Mouse (Mus musculus) midbrain, embryonic 12.5 days (tissue): Measurements from ENCODE around the gene Gcsh. TPM values are rescaled to one million over a fixed set of nuclear protein-coding genes. Genes with fewer than 3 reads are reported as not detected.
A peak's percentile ranks its signal among the peaks of the same experiment; 100 is the strongest.

Source experiments
- ATAC-seq: fragments of 200-750 bp; cut with Nextera tagmentation; 2 replicates; pipeline ENCODE4 v1.8.0; 2017; ENCODE audit warnings: low read depth, moderate TSS enrichment, moderate library complexity; ENCODE audit not compliant: low FRiP score
- H3K27ac ChIP-seq: fragments of 300-500 bp; sonication (generic); replicated peaks from 2 replicates; pipeline ENCODE4 v1.5.1; 2016; ENCODE audit warnings: mild to moderate bottlenecking
- H3K27me3 ChIP-seq: fragments of 300-500 bp; sonication (generic); 2 replicates; pipeline ENCODE4 v1.6.1; 2016; ENCODE audit warnings: mild to moderate bottlenecking
- H3K36me3 ChIP-seq: fragments of 300-500 bp; sonication (generic); 2 replicates; pipeline ENCODE4 v1.6.1; 2016
- H3K4me1 ChIP-seq: fragments of 300-500 bp; sonication (generic); 2 replicates; pipeline ENCODE4 v1.6.1; 2016
- H3K4me2 ChIP-seq: fragments of 300-500 bp; sonication (generic); replicated peaks from 2 replicates; pipeline ENCODE4 v1.6.1; 2016; ENCODE audit warnings: mild to moderate bottlenecking, moderate library complexity
- H3K4me3 ChIP-seq: fragments of 300-500 bp; sonication (generic); 2 replicates; pipeline ENCODE4 v1.5.1; 2016; ENCODE audit warnings: mild to moderate bottlenecking
- H3K9ac ChIP-seq: fragments of 300-500 bp; sonication (generic); replicated peaks from 2 replicates; pipeline ENCODE4 v1.6.1; 2016; ENCODE audit warnings: mild to moderate bottlenecking, moderate library complexity
- H3K9me3 ChIP-seq: fragments of 300-500 bp; sonication (generic); 2 replicates; pipeline ENCODE4 v1.6.1; 2016; ENCODE audit warnings: mild to moderate bottlenecking
- WGBS: fragments of 180-500 bp; shearing (Covaris S2); methylation state at CpG from one replicate; pipeline ENCODE4 v1.1.7; 2016; 5-methylcytosine and 5-hydroxymethylcytosine counted together
- polyA plus RNA-seq: library from polyadenylated mRNA; unstranded; fragments of >200 nt; fragmentation: Nextera tagmentation; extraction: Ambion mirVana; gene quantifications from 2 replicates; pipeline ENCODE4 v1.2.1, GENCODE M21; 2016

The Gcsh gene
- polyA plus RNA-seq, 1 experiment from 2014 or later: 115 TPM

DNA sequence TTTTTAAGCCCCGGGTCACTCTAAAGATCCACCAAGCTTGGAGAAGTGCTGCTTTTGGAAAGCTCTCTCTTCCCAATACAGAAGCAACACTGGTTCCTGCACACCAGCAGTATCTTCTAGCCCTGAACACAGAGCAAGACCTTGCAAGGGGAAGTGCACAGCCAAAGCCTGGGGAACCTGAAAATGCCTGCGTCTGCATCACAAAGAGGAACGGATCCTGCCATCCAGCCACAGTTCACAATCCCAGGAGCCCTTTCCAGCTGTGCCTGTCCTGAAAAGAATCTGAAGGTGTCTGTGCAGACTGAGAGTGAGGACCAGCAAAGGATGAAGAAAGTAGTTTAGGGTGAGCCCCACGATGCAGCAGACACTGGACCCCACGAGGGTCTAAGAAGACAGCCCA is 18.3 kb downstream of the Gcsh start:
- no peak overlapping the region for H3K27ac ChIP-seq
- ATAC-seq: no peak
- WGBS: 31% methylated on average over 5 of the region's 5 CpGs
- H3K4me2 ChIP-seq: no peak overlapping the region
- no peaks in the 10 kb centered on the region for H3K9me3 ChIP-seq
- H3K4me1 ChIP-seq: peaks cover 5% of the 10 kb centered on the region; the same call in 1 of the 2 replicates
- 0 out of 2 replicates have a peak, but pooled peaks cover 4% of the 10 kb centered on the region for H3K36me3 ChIP-seq
- no peak overlapping the region for H3K9ac ChIP-seq
- H3K4me3 ChIP-seq: no peak overlapping the region
- no peaks in the 10 kb centered on the region for H3K27me3 ChIP-seq

DNA sequence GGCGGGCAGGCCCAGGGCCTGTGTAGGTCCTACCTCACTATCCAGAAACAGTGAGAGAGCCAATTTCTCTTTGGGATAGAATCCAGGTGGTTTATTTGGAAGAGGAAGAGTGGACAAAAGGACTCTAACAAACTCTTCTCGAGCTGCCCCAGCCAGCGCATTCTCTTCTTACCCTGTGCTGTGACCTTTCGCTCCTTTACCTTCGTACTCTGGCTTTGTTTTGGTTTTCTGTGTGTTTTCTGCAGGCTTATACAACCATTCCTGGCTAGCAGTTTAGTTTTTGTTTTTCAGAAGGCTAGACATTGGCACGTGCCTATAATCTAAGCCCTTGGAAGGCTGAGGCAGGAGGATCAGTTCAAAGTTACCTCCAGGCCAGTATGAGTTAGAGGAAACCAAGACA is 23.8 kb downstream of the Gcsh start:
- WGBS: 82% methylated on average over 6 of the region's 6 CpGs
- no peak overlapping the region for H3K4me2 ChIP-seq

DNA sequence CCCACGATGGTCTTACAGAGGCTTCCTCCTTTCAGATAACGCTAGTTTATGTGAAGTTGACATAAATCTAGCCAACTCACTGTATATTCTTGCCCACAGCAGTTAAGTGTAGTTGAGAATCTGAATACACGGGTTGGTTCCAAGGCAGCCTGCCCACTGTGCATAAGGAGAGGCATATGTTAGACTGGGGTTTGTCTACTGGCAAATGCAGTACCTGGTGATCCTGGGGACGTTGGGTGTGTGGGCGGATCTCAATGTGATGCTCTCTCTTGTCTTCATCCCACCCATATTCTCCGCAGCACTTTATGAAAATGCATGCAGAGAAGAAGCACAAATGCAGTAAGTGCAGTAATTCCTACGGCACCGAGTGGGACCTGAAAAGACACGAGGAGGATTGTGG is 38.9 kb downstream of the Gcsh start:
- no peak for ATAC-seq
- WGBS: 96% methylated on average over 9 of the region's 9 CpGs

More for the DNA sequence above, 23.8 kb downstream of the Gcsh start:
- H3K36me3 ChIP-seq: 0 out of 2 replicates have a peak, but pooled peaks cover 4% of the 10 kb centered on the region
- H3K27ac ChIP-seq: no peak overlapping the region
- H3K9ac ChIP-seq: no peak overlapping the region
- no peaks in the 10 kb centered on the region for H3K4me1 ChIP-seq
- H3K4me3 ChIP-seq: no peak overlapping the region
- H3K27me3 ChIP-seq: no peaks in the 10 kb centered on the region
- H3K9me3 ChIP-seq: no peaks in the 10 kb centered on the region
- no peak for ATAC-seq

DNA sequence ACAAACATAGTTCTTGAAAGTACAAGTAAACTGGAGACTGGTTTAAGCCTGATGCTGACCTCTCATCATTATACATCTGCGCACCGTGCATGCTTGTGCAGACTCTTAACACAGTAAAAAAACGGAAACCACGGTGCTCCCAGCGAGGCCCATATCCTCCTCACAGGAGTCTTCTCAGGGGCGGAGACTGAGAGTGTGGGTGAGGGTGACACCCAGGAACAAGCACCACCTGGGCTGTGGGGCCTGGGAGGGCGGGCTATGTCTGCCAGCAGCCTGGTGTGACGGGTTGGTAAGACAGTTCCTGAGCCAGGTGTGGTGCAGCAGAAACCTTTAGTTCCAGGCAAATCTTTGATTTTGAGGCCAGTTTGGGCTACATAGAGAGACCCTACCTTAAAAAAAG is 40.9 kb downstream of the Gcsh start:
- no peak overlapping the region for H3K27ac ChIP-seq
- H3K27me3 ChIP-seq: no peaks in the 10 kb centered on the region
- no peak overlapping the region for H3K4me2 ChIP-seq
- no peak for ATAC-seq
- peaks cover 46% of the 10 kb centered on the region for H3K36me3 ChIP-seq
- H3K9ac ChIP-seq: no peak overlapping the region
- 94% methylated on average over 8 of the region's 8 CpGs for WGBS
- H3K9me3 ChIP-seq: no peaks in the 10 kb centered on the region
- no peak overlapping the region for H3K4me3 ChIP-seq
- no peaks in the 10 kb centered on the region for H3K4me1 ChIP-seq

More for the DNA sequence above, 38.9 kb downstream of the Gcsh start:
- H3K9me3 ChIP-seq: no peaks in the 10 kb centered on the region
- H3K9ac ChIP-seq: no peak overlapping the region
- no peak overlapping the region for H3K27ac ChIP-seq
- H3K36me3 ChIP-seq: peaks cover 62% of the 10 kb centered on the region
- H3K4me2 ChIP-seq: no peak overlapping the region
- no peaks in the 10 kb centered on the region for H3K27me3 ChIP-seq
- H3K4me3 ChIP-seq: no peak overlapping the region
- no peaks in the 10 kb centered on the region for H3K4me1 ChIP-seq

DNA sequence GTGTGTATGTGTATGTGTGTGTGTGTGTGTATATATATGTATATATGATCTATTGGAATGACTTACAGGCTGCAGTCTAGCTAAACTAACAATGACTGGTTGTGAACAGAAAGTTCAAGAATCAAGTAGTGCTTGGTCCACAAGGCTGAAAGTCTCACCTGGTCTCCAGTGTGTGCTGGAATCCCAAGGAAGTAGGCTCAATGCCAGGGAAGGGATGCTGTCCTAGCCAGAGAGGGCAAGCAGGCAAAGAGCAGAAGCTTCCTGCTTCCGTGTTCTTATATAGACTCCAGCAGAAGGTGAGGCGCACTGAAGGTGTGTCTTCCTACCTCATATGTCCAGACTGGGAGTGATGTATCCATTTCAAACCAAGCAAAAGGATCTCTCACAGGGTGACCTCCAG is 41.6 kb downstream of the Gcsh start:
- no peaks in the 10 kb centered on the region for H3K9me3 ChIP-seq
- peaks cover 39% of the 10 kb centered on the region for H3K36me3 ChIP-seq
- no peak overlapping the region for H3K4me3 ChIP-seq
- 93% methylated on average over 2 of the region's 2 CpGs for WGBS
- H3K4me2 ChIP-seq: no peak overlapping the region
- H3K4me1 ChIP-seq: no peaks in the 10 kb centered on the region
- ATAC-seq: no peak
- no peaks in the 10 kb centered on the region for H3K27me3 ChIP-seq
- H3K9ac ChIP-seq: no peak overlapping the region
- no peak overlapping the region for H3K27ac ChIP-seq

DNA sequence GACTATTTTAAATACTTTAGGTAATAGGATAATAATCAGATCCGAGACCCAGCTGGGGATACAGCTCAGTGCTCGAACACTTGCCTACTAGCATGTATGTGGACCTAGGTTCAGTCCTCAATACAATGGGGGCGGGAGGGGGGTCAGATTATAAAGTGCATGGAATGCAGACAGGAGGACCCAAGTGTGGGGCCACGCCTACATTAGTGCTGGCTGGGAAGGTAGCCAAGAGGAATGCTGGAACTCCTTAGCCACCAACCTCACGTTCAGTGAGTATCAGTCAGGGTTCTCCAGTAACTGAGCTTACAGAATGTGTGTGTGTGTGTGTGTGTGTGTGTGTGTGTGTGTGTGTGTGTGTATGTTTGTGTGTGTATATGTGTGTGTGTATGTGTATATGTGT is 42.0 kb downstream of the Gcsh start:
- Histone ChIP-seq H3K4me2 (no peak overlapping the region), H3K4me1 (no peaks in the 10 kb centered on the region), H3K27me3 (no peaks in the 10 kb centered on the region), H3K9ac (no peak overlapping the region), H3K4me3 (no peak overlapping the region), H3K36me3 (peaks cover 35% of the 10 kb centered on the region), H3K27ac (no peak overlapping the region), H3K9me3 (no peaks in the 10 kb centered on the region)
- 85% methylated on average over 5 of the region's 5 CpGs for WGBS
- no peak for ATAC-seq

DNA sequence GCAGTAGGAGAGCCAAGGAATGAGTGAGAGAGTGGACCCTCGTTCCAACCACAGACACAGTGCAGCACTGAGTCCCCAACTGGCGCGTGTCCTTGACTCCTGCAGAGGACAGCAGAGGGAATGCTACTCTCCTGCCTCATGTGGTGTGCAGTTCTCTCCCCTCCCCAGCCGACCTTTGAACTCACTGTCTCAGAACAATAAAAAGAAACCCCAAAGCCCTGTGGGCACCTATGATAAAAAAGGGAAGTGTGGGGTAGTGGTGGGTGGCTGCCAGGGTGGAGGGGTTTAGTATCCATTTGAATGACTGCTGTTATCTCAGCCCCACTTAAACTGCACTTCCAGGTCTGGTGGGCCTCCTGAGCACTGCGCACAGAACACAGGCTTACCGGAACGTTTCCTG is 45.7 kb downstream of the Gcsh start:
- no peaks in the 10 kb centered on the region for H3K9me3 ChIP-seq
- no peaks in the 10 kb centered on the region for H3K36me3 ChIP-seq
- H3K4me3 ChIP-seq: no peak overlapping the region
- H3K4me1 ChIP-seq: peaks cover 16% of the 10 kb centered on the region
- no peak for ATAC-seq
- WGBS: 90% methylated on average over 7 of the region's 7 CpGs
- no peak overlapping the region for H3K27ac ChIP-seq
- no peaks in the 10 kb centered on the region for H3K27me3 ChIP-seq
- H3K4me2 ChIP-seq: no peak overlapping the region
- no peak overlapping the region for H3K9ac ChIP-seq

DNA sequence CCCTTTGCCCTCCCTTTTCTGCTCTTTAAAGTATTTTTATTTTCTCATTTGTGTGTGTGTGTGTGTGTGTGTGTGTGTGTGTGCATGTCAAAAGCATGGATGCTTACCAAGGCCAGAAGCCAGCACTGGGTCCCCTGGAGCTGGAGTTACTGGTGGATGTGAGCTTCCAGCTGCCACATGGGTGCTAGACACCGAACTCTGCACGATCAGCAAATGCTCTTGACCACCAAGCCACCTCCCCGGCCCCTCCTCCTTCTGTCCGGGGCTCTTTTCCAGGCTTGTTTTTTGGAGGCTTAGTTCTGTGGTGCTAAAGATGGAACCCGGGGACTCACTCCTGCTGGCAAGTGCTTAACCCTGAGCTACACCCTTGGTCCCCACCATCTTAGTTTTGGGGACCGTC is 46.5 kb downstream of the Gcsh start:
- H3K4me2 ChIP-seq: no peak overlapping the region
- H3K4me1 ChIP-seq: peaks cover 16% of the 10 kb centered on the region
- H3K4me3 ChIP-seq: no peak overlapping the region
- no peaks in the 10 kb centered on the region for H3K27me3 ChIP-seq
- no peak overlapping the region for H3K27ac ChIP-seq
- WGBS: 96% methylated on average over 6 of the region's 6 CpGs
- ATAC-seq: no peak
- no peaks in the 10 kb centered on the region for H3K9me3 ChIP-seq
- no peaks in the 10 kb centered on the region for H3K36me3 ChIP-seq
- H3K9ac ChIP-seq: no peak overlapping the region

DNA sequence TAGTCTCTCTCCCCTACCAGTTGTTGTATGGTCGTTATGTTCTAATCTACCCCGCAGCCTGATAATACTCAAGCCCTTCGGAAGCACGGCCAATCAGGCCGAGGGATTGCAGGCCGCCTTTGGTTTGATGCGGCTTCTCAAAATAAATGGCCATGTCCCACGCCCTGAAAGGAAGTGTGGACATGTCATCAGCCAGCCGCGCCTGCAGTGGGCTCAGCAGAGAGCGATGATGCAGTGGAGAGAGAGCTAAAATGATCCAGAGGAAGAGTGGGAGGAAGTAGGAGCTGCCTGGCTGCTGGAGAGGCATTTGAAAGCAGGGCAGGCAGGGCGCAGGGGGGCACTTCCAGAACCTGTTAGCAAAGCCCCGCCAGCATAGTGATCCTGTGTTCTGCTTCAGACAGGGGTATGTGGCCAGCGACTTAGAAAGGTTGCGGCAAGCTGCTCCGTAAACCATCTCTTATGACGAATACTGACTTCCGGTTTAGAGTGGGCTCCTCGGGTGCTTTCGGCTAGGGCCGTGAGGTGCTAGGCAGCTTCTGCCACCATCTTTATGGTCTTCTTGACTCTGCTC is 47.0 kb downstream of the Gcsh start:
- Histone ChIP-seq H3K9me3 (no peaks in the 10 kb centered on the region), H3K4me3 (no peak overlapping the region), H3K36me3 (no peaks in the 10 kb centered on the region), H3K4me1 (peaks cover 16% of the 10 kb centered on the region), H3K9ac (no peak overlapping the region), H3K4me2 (no peak overlapping the region), H3K27ac (no peak overlapping the region), H3K27me3 (no peaks in the 10 kb centered on the region)
- no peak for ATAC-seq
- WGBS: 85% methylated on average over 21 of the region's 21 CpGs

DNA sequence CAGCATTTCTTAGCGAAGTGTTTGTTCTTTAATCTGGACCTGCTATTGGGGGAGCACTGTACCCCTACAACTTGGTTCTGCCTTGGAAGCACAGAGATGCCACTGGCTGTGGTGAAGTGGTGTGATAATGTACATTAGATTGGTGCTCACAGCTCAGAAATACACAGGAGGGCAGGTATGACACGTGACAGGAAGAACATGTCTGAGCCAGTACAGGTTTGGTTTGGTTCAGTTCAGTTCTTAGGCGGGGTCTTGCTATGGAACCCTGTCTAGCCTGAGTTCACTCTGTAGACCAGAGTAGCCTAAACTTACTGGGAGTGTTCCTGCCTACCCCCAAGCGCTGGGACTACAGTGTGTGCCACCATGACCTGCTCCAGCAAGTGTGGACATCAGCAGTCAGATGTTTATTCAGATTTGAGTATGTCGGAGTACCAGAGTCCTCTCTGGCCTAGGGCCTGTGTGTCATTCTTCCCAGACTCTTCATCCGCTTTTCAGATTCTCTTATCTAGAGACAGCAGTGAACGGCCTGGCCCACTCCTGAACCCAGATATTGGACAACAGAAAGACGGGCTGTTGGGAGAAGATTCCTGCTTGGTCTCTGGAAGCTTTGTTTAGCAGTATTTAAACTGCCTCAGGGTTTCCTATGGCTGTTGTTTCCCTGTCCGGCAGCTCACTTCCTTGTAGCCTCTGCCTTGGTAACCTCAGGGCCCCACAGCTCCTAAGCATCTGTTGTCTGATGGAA is 48.0 kb downstream of the Gcsh start:
- ATAC-seq: no peak
- H3K9me3 ChIP-seq: no peaks in the 10 kb centered on the region
- H3K27me3 ChIP-seq: no peaks in the 10 kb centered on the region
- H3K27ac ChIP-seq: no peak overlapping the region
- H3K36me3 ChIP-seq: 0 out of 2 replicates have a peak, but pooled peaks cover 5% of the 10 kb centered on the region
- 91% methylated on average over 9 of the region's 9 CpGs for WGBS
- no peak overlapping the region for H3K4me2 ChIP-seq
- 0 out of 2 replicates have a peak overlapping the region, but pooled peaks have one; percentile 28 for H3K9ac ChIP-seq
- peaks cover 16% of the 10 kb centered on the region for H3K4me1 ChIP-seq
- H3K4me3 ChIP-seq: no peak overlapping the region

DNA sequence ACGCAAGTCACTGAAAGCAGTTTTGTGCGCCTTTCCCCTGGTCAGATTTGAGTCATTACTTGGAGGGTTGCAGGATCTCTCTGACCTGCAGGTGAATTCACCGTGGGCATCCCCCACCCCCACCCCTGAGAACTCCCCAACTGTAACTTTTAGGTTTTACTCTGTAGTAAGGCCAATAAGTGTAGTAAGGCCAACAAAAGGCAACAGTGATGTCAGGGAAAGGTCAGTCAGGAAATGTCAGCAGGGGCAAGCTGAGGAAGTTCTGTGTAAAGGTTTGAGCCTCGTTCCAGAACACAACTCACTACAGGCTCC is 49.0 kb downstream of the Gcsh start:
- Histone ChIP-seq H3K9ac (peak overlapping the region; percentile 93), H3K4me3 (peak overlapping the region; percentile 97), H3K27ac (no peak overlapping the region), H3K36me3 (0 out of 2 replicates have a peak, but pooled peaks cover 5% of the 10 kb centered on the region), H3K4me2 (peak overlapping the region; percentile 97), H3K27me3 (no peaks in the 10 kb centered on the region), H3K4me1 (peaks cover 16% of the 10 kb centered on the region), H3K9me3 (no peaks in the 10 kb centered on the region)
- no peak for ATAC-seq
- WGBS: 23% methylated on average over 4 of the region's 4 CpGs

DNA sequence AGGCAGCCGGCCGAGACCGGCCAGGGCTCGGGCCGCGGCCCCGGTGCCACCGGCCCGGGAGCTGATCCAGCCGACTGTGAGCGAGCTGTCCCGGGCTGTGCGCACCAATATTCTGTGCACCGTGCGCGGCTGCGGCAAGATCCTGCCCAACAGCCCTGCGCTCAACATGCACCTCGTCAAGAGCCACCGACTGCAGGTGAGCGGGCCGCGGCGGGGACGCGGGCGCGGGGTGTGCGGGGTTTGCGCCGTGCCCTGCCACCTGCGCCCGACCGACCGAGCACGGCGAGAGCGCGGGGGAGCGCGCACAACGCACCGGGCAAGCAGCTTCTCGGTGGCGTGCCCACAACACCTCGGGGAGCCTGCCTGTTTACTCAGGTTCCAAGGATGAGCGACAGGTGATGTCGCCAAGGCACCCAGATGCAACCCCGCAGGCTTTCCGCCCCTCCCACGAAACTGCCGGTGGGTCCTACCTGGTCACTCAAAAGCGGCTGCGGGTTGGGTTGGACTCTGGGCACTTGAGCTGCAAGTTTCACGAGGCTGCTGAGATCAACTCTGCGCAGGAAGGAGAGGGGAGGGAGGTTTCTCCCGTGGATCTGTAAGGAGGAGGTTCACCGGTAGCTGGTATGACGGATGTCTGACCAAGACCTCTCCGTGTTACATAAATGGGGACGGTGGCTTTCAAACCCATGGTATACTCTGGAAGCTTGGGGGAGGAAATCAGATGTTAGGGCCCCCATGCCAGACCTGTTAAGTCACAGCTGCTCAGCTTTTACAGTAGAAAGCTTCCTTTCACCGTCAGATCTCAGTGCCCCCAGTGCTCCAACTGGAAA is 49.6 kb downstream of the Gcsh start:
- Histone ChIP-seq H3K4me2 (peak overlapping the region; percentile 97), H3K9ac (peak overlapping the region; percentile 93), H3K4me3 (peak overlapping the region; percentile 97), H3K36me3 (0 out of 2 replicates have a peak, but pooled peaks cover 5% of the 10 kb centered on the region), H3K9me3 (no peaks in the 10 kb centered on the region), H3K27me3 (no peaks in the 10 kb centered on the region), H3K4me1 (peaks cover 16% of the 10 kb centered on the region), H3K27ac (peak overlapping the region; percentile 42)
- under 1% methylated on average over 62 of the region's 62 CpGs for WGBS
- ATAC-seq: peak; percentile 79
